Mouse (Mus musculus) cerebellum, adult 8-10 months (tissue): Measurements from ENCODE around the gene Foxd2.

Experiments used
- DNase-seq: peaks from one replicate; pipeline ENCODE4 v3.0.0; 2022

The Foxd2 gene

GRCm38 (mm10) chr4:114909602-114910484, 1.2 kb upstream of the Foxd2 start:
- DNase-seq: no peak

GRCm38 (mm10) chr4:114907951-114908828, 483 bp downstream of the Foxd2 start:
- no peak for DNase-seq

- DNase-seq: no peak
These were observed 1.4 kb downstream of the Foxd2 start for GRCm38 (mm10) chr4:114907056-114907917.

DNA sequence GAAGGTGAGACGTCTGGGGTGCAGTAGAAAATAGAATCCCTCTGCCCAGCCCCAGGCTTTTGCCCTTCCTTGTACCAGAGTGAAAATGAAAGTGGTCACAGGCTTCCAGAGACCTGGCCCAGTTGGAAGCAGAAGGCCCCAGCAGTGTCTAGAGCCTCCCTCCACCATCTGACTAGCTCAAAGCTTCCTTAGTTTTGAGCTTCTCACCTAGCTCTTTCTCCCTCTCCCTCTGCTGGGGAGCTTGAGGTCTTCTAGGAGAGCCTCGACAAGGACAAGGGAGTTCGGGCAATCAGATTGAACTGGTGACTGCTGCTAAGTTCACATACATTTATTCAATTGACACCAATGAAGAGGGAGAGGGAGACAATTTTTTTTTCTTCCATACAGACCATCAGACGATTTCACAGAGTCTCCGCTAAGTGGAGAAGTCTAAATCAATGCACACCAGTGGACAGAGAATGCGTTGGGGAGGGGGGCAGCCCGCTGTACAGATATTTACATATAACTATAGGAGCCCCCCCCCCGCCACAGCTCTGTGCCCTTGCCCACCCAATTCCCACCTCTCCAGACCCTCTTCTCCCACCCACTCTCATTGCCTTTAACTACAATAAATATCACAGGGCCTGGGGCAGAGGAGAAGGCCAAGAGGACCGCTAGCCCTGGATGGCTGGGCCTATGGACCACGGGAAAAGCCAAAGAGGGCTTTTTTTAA, 2.5 kb downstream of the Foxd2 start:
- DNase-seq: no peak

DNA sequence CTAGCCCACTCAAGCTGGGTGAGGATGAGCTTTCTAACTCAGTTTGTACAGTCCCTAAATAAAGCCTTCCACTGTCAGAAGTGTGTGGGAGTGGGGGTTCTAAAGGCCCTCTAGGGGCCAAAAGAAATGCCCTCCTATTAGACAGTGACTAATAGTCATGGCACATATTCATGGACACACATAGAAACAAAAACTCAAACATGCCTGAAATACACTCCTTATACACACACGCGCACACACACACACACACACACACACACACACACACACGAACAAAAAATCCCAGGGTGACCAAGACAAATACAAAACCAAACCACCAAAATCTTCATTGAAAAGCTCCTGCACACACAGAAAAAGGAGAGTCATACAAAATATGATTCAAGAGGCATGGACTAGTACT, 3.2 kb downstream of the Foxd2 start:
- no peak for DNase-seq

- no peak for DNase-seq
These were observed 5.3 kb downstream of the Foxd2 start for GRCm38 (mm10) chr4:114903422-114903782.

DNA sequence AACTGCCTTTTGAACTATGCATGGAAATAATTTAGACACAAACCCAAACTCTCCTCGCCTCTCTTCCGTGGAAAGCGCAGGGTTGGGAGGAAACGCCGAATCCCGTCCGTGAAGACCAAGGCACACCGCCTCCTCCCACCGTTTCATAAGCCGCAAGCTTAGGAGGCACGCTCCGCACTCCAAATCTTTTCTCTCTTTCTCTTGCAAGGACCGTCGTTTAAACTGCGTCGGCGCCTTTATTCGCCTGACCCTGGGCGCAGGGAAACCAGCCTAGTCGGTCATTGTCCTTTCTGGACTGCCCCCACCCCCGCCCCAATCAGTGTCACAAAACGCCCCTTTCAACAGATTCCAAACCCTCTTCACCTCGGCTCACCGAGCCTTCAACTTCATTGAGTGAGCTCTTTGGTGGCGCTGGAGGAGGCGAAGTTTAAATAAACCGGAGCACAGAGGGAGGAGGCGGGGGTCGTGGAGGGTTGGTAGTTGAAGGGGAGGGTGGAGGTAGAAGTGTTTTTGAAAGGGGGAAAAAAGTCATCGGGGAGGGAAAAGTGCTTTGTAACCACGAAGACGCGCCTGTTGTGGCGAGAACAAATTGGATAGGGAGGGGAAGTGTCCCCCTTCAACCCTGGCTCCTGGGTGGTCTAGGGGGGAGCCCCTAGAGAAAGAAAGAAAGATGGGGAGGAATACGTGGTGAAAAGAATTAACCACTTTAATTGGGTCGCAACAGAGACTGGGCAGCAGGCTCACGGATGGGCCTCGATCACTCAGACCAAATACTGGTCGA, 5.8 kb downstream of the Foxd2 start:
- no peak for DNase-seq

DNA sequence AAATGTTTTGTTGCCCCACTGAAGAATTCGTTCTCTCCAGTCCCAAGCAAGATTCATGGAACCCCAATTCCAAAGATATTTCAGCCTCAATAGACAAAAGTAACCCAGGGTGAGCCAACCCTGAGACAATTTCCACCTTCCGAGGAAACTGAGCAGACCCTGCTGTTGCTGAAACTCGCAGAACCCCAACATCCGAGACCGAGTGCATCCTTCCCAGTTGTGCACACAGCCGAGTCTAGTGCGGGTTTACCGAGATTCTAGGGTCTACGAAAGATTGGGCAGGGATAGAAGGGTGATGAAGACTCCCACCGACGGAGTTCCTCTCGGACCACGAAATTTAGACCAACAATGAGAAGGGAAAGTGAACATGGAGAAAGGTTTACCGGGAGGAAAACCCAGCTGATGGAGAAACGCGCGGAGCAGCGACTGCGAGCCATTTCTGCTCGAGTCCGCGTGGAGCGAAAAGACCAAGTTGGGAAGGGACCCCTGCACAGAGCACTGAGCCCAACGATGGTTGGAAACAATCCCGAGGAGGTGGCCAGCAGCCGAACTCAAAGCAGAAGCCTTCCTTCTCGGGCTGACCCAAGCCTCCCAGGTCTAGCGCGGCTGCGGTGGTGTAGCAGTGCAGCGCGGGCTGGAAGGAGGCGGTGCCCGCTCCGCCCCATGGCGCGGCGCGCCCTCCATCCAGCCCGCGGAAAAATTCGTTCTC, 6.9 kb downstream of the Foxd2 start:
- DNase-seq: no peak

DNA sequence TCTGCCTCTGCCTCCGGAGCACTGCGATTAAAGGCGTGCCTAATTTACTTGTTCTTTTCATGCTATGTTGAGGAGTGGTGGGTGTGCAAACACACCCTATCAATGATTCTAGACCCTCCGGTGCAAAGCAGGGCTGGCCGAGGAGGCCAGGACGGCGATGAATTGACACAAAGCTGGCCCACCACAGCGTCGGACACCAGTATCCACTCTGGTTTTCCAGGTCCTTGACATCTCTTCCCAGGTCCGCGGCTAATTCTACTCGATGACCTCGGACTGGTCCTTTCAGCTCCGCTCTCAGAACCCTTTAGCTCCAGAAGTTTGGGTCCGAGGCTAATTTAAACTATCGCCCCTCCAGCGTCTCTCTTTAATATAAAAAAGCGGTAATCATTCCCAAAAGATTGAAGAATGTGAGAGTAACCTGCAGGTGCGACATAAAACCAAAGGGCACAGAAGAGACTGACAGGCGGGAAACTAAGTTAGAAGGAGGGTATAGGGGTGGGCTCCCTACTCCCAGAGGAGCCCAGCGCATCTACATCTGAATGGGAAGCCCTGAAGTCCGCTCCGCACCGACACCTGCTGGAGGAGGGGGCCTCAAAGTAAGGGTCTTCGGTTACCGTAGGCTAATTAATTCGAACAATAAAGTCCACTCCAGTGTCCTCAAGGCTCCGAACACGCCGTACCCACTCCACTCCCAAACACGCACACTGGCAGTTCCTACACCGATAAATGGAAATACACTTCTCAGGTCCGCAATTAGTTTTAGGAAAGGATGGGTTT, 7.6 kb downstream of the Foxd2 start:
- no peak for DNase-seq

DNA sequence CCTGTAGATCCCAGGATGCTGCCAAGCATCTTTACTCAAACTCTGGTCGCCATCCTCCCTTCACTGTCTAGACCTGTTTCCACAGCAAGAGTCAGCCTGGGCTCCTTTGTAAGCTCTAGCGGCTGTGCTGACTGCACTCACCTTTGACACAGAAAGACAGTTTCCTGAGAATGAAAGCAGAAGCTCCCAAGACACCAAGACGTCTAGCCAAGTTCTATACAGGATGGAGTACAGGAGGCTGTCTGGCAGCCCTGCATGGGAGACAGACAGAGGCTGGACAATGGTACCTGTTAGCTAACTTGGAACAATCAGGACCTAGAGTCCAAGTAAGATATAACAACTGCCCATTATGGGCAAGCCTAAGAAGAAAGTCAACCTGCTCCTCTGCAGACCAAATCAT, 8.8 kb downstream of the Foxd2 start:
- DNase-seq: no peak

DNA sequence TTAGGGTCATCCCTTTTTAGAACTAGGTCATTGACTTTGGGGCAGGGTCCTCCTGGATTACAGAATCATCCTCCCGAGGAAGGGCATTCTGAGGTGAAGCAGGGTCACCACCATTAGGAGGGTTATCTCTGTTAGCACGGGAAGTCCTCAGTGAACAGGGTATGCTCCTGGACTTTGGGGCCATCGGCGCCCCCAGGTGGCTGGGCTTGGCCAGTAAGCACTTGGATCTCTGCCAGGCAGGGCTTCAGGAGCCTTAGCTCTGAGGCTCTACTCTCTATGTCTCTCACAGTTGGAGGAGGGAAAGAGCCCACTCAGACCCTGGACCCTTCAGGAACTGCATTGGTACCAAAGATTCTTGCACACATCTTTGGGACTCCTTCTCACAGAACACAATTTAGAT, 10.8 kb downstream of the Foxd2 start:
- DNase-seq: no peak

DNA sequence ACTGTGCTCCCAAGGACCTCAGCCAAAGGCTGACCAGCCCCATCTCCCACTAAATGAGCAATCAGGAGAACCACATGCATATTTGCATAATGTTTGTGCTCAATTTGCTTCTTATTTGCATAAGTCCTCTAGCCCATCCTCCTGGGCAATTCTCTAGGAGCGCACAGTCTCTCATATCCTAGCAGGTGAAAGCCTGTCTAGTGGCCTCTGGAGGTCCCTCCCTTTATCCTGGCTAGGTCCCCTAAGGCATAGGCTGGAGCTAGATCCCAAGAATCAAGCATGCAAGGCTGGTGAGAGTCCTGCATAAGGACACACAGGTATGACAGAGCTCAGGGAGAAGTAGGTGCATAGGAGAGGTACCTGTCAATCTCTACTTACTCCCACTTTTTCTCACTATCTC, 26.4 kb downstream of the Foxd2 start:
- no peak for DNase-seq

GRCm38 (mm10) chr4:114876441-114876972, 32.2 kb downstream of the Foxd2 start:
- no peak for DNase-seq

DNA sequence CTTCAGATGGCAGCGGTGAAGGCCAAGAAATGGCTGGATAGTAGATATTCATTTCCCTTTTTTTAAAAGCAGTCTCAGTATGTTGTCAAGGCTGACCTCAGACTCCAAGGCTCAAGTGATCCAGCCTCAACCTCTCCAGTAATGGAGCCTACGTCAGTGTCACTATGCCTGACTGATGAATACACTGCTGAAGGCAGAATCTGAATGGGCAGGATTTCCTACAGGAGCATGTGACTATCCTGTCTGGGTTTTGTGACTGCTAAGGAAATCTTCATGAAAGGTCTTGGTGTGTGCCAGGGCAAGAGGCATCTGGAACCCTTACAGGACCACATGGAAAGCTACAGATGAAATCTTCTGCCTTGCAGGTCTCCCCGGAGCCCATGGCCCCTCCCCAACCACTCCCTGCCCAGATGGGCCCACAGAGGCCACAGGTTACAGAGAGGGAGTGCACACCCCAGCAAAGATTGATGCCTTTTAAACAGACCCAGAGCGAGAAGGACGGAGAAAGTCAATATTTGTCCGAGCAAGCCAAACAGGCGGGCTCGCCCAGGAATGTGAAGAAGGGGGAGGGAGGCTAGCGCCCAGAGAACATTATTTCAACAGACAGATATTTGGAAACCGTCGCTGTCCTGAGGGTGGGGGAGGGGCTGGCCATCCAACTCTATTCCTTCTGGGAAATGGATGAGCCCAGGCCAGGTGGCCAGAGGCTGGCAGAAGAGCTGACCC, 38.7 kb downstream of the Foxd2 start:
- no peak for DNase-seq

- no peak for DNase-seq
These were observed 45.5 kb downstream of the Foxd2 start for GRCm38 (mm10) chr4:114863166-114863565.

DNA sequence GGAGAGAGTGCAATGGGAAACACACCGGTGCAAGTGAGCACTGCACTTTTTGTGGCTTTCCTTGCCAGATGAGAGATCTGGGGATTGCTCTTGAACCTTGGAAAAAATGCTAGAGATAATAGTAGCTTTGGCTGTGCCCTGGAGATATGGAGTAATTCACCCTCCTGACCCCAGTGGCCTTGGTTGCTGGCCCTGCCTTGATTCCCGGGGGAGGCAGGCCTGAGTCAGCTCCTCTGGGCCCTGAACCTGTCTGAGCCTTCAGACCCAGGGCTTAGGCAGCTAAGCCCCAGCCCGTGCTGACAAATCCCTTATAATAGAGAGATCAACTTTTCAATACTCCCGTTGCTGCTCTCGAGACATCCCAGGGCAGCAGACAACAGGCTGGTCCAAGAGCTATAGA, 50.2 kb downstream of the Foxd2 start:
- no peak for DNase-seq
